Mouse (Mus musculus) adrenal gland, adult 18-20 months (tissue): ENCODE measurements at regions not wholly inside any gene's neighbourhood (a gene's known extent, or its start where the extent isn't known, plus 50 kb on each side); places are given as distances from the start of the nearest gene placed in this dataset.

Experiments
- DNase-seq, 2 experiments: peaks; one replicate each; pipeline ENCODE4 v3.0.0; 2021 to 2022; ENCODE audit warnings: low spot score in 2 of 2

DNA sequence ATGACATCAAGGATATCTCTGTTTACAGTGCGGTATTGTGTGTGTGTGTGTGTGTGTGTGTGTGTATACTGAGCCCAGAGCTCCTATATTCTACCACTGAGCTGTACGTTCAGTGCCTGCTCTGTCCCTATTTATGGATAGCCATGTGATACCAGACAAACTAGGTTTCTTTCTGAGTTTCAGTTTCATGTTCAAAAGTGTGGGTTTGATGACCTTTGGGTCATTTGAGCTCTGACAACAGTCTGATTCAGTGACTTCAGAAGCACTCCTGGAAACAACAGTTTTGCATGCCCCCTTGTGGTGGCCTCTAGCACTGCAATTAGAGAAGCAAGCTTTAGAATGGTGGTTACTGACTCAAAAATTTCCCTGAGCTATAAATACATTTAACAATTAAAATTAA lies 50.9 kb upstream of the Tent2 start:
- DNase-seq, result peak; percentile 84 to 86

DNA sequence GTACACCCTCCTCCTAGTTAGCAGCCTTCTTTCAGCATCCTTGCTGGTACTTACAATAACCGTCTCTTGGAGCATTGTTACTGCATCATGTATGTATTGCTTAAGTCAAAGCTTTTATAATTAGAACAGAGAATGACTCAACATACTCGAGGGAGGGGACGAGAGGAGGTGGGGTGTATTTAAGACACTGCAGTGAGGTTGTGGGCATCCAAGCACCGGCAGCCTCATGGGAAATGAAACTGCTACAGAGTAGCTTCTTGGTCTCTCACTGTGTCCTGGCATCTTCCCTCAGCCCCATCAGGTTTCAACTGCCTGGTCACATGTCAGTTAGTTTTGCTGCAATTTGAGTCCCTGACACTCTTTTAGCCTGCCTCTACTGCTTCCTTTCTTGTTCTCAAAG lies 50.7 kb upstream of the Homer1 start:
- no peak for DNase-seq
